Mouse (Mus musculus) embryo, embryonic 11.5 days (tissue): ENCODE measurements around the gene Hba-x.
"Not testable (repeated sequence)": the region's sequence is repeated elsewhere in the genome, so short reads cannot be mapped to it uniquely, and the experiment has no call there.

Experiments
- DNase-seq: peaks from one replicate; pipeline ENCODE4 v3.0.0-alpha.2; 2012; ENCODE audit warnings: low read depth, low spot score

Hba-x gene

DNA sequence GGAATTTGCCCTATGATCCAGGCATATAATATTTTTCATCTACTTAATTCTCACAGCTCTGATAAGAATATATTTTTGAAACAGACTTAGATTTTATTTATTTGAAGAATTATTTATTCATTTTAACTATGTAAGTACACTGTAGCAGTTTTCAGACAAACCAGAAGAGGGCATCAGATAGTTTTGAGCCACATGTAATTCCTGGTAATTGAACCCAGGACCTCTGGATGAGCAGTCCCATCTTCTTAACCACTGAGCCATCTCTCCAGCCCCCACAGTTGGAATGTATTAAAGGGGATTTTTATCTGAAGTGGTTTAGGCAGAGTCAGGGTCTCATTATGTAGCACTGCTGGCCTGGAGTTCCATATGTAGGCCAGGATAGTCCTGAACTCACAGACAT lies 9.7 kb downstream of the Hba-x start:
- DNase-seq = not testable (repeated sequence)

GRCm38 (mm10) chr11:32286695-32287492 lies 10.7 kb downstream of the Hba-x start, which contains the start of gene Hbq1b:
TSS of gene Hbq1b (plus strand) at chr11:32286965.
- DNase-seq = peak; percentile 51

- DNase-seq = no peak
These were observed 11.3 kb downstream of the Hba-x start for GRCm38 (mm10) chr11:32287493-32287825.

- not testable (repeated sequence) for DNase-seq
These were observed 16.6 kb downstream of the Hba-x start for GRCm38 (mm10) chr11:32292819-32293218.

- not testable (repeated sequence) for DNase-seq
These were observed 17.3 kb downstream of the Hba-x start for GRCm38 (mm10) chr11:32293479-32293878.

DNA sequence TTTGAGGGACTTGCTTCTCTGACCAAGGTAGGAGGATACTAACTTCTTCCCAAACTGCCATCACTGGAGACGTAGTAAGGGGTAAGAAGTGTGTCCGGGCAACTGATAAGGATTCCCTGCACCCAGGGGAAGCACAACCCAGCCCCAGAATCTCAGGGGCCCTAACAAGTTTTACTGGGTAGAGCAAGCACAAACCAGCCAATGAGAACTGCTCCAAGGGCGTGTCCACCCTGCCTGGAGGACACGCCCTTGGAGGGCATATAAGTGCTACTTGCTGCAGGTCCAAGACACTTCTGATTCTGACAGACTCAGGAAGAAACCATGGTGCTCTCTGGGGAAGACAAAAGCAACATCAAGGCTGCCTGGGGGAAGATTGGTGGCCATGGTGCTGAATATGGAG lies 20.0 kb downstream of the Hba-x start, which contains the start of gene Hba-a2:
Hba-a2 (plus strand) TSS at position 287 of the 400 bp plus-strand sequence.
- not testable (repeated sequence) for DNase-seq

DNA sequence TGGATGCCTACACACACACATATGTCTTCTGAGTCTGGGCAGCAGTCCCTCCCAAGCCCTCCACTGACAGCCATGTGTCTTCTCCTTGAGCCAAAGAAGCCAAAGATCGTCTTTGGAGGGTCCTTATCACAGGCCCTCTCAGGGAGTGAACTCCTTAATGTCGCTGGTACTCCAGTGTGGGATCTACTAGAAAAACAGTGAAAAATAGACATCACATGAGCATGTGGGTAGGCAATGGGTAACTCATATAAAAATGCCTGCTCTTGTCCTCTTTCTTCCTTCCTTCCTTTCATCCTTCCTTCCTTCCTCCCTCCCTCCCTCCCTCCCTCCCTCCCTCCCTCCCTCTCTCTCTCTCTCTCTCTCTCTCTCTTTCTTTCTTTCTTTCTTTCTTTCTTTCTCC lies 21.2 kb downstream of the Hba-x start:
- DNase-seq = not testable (repeated sequence)

DNA sequence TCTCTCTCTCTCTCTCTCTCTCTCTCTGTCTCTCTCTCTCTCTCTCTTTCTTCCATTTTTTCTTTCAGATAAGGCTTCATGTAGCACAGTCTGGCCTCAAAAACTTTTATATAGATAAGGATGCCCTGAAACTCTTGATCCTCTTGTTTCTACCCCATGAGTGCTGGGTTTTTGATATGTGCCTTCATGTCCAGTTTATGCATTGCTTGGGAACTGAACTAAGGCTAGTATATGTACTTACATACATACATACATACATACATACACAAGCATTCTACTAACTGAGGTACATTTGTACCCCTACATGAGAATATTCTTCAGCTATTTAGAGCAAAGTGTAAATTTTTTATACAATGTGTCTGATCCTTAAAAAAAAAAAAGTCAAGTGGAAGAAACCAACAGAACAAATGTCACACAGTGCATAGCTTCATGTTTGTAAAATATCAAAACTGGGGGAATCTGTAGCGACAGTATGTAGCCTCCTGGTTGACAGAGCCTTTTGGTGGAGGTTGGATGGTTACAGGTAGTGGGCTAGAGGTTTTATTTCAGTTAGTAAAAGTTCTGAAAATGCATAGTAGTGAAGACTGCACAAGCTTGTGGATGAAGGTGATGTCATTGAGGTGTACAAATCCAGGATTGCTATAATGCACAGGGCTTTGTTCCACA lies 21.8 kb downstream of the Hba-x start:
- no peak for DNase-seq

GRCm38 (mm10) chr11:32298532-32298918 lies 22.3 kb downstream of the Hba-x start:
- DNase-seq = no peak

DNA sequence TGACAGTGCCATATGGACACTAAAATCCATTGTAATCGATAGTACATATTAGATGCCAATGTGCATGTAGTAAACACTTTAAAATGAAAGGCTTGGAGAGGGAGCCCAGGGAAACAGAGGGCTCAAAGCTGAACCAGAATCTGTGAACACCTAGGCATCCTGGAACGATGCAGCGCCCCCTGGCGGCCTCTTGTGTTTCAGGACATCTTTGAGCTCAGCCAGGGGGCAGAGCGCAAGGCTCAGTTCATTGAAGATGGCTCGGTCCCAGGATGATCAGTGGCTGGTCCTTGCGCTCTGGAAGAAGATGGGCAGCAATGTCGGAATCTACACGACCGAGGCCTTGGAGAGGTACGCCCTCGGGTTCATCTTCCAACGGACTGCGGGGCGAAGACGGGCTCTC lies 23.7 kb downstream of the Hba-x start, which contains the start of gene Hbq1a:
Hbq1a (plus strand) TSS at position 205 of the 400 bp plus-strand sequence.
- not testable (repeated sequence) for DNase-seq

- DNase-seq = no peak
These were observed 24.4 kb downstream of the Hba-x start for GRCm38 (mm10) chr11:32300279-32301267.

GRCm38 (mm10) chr11:32301506-32301905 lies 25.3 kb downstream of the Hba-x start:
- DNase-seq = no peak

DNA sequence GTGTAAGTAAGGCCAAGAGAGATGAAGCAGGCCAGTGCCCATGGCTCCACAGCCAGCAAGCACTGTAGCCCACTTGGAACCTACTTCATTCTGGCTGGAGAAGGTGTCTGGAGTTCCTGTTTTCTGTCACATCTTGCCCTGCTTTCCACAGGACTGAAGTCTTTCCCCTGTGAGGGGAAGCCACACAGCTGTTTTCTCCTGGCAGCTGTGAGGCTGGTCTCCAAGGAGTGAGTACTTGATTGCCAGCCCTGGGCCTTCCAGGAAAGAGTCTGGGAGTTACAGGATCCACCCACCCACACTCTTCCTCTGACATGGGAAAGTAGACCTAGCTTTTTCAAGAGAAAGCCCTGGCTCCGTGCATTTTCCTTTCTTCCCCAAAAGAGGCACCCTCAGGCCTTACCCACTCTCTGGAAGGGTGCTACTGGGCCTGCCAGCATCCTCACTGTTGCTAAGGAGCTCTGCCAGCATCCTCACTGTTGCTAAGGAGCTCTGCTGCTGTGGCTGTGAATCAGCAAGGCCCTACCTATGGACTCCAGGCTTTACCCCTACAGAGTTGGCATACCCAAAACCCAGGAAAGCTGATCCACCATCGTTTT lies 26.7 kb downstream of the Hba-x start:
- DNase-seq = no peak

GRCm38 (mm10) chr11:32303455-32303854 lies 27.3 kb downstream of the Hba-x start:
- DNase-seq = no peak

DNA sequence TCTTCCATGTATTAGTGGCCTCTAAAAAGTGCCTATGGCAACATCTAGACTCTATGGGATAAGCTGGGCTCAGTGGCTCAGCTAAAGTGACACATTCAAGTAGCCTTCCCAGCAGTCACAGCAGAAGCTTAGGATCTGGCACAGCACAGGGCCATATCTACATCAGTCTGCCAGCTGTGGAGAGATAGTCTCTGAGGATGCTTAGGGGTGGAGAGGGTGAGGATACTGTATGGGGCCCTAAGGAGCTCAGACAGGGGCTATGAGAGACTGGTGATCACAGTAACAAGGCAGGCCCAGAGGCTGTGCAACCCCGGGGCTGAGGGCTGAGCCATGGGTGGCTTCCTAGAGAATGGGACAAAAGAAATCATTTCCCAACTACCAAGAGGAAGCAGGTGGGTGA lies 30.8 kb downstream of the Hba-x start:
- DNase-seq = no peak

DNA sequence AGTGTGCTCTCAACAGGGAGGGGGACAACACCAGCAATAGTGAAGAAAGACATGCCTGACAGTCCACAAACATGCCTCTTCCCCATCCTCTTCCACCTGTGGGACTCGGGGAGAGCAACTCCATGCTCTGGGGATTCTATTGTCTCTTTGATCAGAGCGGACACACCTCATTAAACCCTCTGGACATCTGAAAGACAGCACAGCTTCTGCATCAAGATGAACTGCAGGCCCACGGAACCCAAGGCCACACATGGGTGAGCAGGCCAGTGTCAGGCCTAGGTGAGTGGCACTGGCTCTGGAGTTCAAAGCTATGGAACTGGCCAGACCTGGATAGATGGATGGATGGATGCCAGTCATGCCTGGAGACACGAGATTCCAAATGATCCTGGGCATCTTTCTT lies 33.2 kb downstream of the Hba-x start:
- no peak for DNase-seq

GRCm38 (mm10) chr11:32309928-32310327 lies 33.7 kb downstream of the Hba-x start:
- no peak for DNase-seq

GRCm38 (mm10) chr11:32316009-32316408 lies 39.8 kb downstream of the Hba-x start:
- DNase-seq = no peak

DNA sequence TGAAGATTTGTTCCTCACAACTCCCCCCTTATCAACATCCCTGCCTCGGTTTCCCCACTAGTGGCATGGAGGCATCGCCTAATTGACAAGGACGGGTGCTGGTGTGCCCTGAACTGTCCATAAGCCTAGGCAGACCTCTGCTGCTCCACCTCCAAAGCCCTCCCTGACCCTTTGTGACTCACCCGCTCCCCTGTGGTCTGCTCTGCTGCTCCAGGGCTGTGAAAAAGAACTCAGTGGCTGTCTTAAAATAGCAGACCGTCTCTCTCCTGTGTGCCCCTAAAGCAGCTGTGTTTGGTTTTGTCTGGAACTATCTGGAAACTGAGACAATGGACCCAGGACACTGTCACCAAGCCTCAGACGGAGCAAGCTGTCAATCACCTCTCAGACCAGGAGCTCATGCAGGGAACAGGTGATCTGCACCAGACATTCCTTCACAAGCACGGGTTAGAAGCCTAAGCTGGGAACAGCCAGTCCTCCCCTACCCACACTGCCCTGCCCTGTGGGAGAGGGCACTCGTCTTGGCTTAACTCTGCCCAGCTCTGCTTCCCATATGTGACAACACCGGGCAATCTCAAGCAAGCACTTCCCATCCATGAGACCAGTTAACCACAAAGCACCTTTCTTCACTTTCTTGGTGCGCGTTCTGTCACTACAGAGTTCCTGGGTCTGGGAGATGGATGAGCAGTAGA lies 44.5 kb downstream of the Hba-x start:
- no peak for DNase-seq

DNA sequence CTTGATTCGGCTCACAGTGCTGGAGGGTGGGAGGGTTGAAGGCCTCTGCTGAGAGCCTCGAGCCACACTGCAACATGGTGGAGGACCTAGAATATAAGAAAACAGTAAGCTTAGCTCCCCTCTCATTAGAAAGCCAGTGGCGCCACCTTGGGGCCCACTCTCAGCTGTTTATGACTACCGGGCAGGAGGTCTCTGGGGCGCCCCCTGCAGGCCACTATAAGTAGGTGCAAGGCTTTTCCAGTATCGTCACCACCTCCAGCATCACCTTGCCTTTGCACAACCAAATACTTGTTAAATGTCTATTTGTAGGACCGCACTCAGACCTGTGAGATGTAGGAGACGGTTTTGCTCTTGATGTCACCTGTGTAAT lies 45.0 kb downstream of the Hba-x start:
- peak; percentile 46 for DNase-seq

DNA sequence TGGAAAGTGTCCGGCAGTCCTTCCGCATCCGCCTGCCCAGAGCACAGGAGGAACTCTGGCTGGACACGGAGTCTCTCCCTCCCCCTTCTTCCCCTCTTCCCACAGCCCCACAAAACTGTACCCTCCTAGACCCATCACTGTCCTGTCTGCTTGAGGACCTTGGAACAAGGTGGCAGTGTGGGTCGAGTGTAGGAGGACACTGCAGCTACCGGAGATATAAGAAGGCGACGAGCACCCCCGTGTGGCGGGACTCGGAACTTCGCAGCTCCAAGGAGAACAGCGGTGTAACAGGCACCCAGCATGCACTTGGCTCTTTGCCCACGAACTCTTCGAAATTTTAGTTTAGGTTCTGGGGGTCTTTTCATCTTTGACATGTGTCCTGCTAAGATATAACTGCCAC lies 48.4 kb downstream of the Hba-x start:
- peak; percentile 79 for DNase-seq
